Mouse (Mus musculus) ES-Bruce4 (cell line): ENCODE results near the gene Bloc1s6.

Experiments
- CTCF ChIP-seq: IDR thresholded peaks from one replicate; pipeline ENCODE4 v1.8.1; 2011; ENCODE audit warnings: low read depth, low read length
- EP300 ChIP-seq: IDR thresholded peaks from 2 replicates; pipeline ENCODE4 v1.6.1; 2011; ENCODE audit warnings: low read depth, low read length; ENCODE audit not compliant: insufficient read depth
- POLR2A ChIP-seq: IDR thresholded peaks from one replicate; pipeline ENCODE4 v1.8.1; 2011; ENCODE audit warnings: low read length; ENCODE audit not compliant: insufficient read depth

GRCm38 (mm10) chr2:122771002-122771401, 32.7 kb downstream of the Bloc1s6 start:
- TF ChIP-seq EP300: no peak
- no peak for TF ChIP-seq CTCF
- TF ChIP-seq POLR2A: no peak
